Mouse (Mus musculus): ENCODE data around the gene Slc46a3.
A peak's percentile ranks its signal among the peaks of the same experiment; 100 is the strongest.
"Not testable (repeated sequence)": the region's sequence is repeated elsewhere in the genome, so short reads cannot be mapped to it uniquely, and the experiment has no call there.

The Slc46a3 gene

DNA sequence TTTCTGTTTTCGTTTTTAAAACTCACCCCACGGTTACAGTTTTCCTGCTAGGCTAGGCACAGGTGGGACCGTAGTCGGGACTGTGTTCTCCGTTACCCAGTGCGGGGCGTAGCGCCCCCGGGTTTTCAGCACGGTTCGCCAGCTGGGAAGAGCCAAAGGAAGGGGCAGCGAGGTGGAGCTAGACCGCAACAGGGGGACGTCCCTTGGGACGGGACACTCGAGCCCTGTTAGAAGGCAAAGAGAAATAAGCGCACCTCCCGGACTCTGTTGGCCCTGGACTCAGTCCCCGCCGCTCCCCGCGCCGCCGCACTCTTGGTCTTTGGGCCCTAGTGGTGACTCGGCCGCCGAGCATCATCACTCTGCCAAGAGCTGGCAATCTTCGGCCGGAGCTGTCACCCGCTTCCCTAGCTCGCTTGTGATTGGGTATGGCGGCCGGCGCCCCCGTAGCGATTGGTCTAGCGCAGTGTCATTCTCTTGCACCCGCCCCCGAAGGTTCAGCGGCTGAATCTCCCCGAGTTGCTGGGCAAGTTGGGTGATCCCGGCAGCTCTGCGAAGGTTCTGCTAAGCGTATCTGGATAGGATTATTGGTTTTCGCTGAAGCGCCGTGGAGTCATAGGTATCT, at the start of gene Slc46a3:
Slc46a3 (minus strand) TSS at position 361 of the 622 bp plus-strand sequence.
- DNase-seq (ENCODE audit: low spot score in 2 of 2): peak; percentile 91 to 93

- no peak for DNase-seq (ENCODE audit: low spot score in 2 of 2)
Measured at GRCm38 (mm10) chr5:147939226-147939625, 44.6 kb upstream of the Slc46a3 start.

DNA sequence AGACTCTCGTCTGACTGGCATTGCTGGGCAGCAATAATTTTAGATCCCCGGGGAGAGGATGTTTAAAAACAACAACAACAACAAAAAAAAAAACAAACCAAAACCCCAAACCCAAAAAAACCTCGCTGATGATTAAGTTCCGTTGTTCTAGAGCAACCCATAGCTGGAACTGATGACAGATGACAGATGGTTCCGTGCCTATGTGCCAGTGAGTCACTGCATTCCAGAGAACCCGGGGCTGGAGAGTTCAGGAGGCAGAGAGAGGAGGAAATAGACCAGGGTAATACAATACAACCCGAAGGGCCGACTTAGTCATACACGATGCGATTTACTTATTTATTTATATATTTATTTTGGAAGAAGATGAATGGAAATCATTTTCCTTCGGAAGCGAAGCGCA, 40.5 kb upstream of the Slc46a3 start:
- no peak for DNase-seq (ENCODE audit: low spot score in 2 of 2)

GRCm38 (mm10) chr5:147928668-147929497, 34.3 kb upstream of the Slc46a3 start:
- DNase-seq (ENCODE audit: low spot score in 2 of 2): no peak

DNA sequence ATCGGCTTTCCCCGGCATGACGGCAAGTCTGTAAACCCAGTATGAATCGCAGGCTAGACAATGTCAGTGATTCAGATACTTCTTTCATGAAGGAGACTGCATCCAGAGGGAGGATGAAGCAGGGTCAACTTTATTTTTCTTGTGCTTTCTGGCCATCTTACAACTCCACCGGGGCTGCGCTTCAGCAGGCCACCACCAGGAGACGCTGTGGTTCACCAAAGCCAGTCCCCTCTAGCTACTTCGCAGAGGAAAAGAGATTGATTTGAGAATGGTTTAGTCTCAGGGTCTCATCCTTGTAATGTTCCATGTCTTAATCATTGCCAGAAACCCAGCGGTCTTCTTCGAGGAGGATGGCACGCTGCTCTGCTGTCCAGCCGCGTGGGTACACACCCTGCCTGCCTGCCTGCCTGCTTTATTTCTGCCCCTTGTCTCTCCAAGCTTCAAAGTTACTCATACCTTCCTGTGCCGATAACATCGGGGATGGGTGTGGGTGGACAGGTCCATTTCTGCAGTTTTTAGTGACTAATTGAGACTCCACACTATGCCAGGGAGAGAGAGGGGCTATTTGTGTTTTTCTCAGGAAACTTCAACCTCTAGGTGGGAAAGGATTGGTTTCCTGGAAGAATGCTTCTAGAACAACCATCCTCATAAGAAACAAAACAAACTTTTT, 31.5 kb upstream of the Slc46a3 start:
- no peak for DNase-seq (ENCODE audit: low spot score in 2 of 2)

GRCm38 (mm10) chr5:147924621-147925020, 30.0 kb upstream of the Slc46a3 start:
- no peak for DNase-seq (ENCODE audit: low spot score in 2 of 2)

DNA sequence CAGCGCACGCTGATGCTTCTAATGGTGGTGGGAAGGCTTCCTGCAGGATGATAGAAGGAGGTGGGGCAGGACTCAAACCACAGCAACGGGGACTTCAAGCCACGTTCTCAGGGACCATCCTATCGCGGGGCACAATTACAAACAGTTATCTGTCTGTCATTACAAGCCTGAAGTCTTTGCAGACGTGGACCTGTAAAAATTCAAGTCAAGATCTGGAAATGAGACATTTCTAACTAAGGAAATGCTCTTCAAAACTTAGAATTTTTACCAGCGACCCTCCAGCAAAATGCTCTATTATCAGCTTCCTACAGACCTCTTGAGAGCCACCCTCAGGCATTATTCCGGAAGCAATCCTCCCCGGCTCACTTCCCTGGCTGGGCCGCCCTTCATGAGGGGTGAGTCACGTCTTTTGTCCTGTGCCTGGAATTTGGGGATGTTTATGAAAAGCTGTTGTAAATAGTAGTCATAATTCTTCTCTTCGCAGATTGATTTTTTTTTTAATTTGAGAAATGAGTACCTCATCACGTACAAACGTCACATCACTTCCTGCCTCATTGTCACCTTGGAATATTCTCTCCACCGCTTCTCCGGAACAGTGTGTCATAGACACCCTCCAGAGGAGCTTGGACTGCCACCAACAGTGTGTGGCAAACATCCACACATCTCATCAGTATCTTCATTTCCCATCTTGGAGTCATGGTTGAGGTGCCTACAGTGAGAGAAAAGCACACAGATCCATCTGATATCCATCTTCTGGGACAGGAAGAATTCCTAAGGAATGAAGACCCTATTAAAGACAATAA, 23.6 kb upstream of the Slc46a3 start:
- no peak for DNase-seq (ENCODE audit: low spot score in 2 of 2)

GRCm38 (mm10) chr5:147916171-147916570, 21.6 kb upstream of the Slc46a3 start:
- DNase-seq (ENCODE audit: low spot score in 2 of 2): no peak

DNA sequence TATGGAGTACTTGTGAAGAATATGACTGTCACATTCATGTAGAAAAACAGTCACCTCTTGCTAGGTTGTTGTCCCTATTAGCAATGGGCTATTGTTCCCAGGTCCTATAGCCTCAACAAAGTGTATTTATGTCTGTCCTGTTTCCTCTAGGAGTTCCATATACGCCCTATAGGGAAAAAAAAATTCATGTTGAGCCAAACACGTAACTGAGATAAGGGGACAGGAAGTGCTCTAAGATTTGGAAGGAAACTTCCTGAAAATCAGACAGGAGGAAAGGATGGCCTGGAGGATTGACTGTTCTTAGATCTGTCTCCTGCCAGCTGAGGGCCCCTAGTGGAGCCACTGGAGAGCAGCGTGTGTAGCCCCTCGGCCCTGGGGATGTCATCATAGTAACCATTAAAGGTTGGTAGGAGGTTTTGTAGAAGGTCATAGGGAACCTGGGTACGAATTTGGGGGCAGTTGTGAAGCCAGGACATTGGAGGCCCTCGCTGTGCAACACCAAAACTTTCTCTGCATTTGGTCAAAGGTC, 20.5 kb upstream of the Slc46a3 start:
- no peak for DNase-seq (ENCODE audit: low spot score in 2 of 2)

DNA sequence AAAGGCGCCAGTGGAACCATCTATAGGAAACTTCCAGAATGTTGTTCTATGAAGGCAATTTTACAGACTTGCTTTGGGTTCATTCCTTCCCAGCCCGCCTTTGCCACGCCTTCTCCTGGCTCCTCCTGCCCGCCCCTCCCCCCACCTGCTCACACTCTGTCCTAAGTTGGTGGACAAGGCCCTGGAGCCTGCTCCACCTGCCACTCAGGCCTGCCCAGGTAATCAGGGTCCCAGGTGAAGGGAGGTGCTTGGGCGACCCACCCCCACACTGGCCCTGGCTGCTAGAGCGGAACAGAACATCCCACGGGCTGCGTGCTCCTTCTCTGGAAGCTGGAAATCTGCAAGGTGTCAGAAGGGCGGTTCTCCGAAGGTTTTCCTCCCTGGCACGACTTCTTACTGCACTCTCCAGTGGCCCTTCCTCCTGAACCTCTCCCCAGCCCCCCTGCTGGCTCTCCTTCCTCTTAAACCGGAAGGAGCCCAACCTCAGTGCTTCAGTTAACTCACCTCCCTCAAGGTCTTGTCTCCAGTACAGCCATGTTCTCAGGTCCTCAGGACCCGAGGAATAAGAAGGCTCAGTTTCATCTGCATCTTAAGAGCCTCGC, 18.7 kb upstream of the Slc46a3 start:
- no peak for DNase-seq (ENCODE audit: low spot score in 2 of 2)

- no peak for DNase-seq (ENCODE audit: low spot score in 2 of 2)
Measured at GRCm38 (mm10) chr5:147911744-147912143, 17.1 kb upstream of the Slc46a3 start.

DNA sequence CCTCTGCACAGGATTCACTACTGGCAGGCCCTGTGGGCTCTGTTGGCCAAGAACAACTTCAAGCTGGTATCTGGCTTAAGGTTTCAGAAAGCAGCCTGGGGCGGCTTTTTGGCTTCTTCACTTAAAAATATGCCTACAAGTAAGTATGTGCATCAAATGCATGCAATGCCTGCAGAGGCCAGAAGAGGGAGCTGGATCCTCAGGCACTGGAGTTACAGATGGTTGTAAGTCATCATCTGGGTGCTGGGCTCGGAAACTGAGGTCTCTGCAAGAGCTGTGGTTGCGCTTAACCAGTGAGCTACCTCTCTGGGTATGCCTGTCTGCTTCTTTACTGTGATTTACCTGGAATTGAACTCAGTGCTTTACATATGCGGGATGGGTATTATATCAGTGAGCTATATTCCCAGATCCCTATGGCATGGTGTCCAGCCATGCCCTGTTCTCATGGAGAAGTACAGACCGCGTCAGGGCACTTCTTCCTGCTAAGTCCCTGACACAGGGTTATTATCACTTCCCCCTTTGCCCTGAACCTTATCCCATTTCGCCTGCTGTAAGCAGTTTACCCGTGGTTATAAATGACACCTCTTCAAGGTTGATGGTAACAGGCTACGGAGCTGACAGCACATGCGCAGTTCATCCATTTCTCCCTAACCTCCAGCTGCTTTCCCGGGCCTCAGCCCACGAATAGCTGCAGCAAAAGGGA, 16.3 kb upstream of the Slc46a3 start:
- DNase-seq (ENCODE audit: low spot score in 2 of 2): no peak

GRCm38 (mm10) chr5:147907851-147908250, 13.2 kb upstream of the Slc46a3 start:
- no peak for DNase-seq (ENCODE audit: low spot score in 2 of 2)

DNA sequence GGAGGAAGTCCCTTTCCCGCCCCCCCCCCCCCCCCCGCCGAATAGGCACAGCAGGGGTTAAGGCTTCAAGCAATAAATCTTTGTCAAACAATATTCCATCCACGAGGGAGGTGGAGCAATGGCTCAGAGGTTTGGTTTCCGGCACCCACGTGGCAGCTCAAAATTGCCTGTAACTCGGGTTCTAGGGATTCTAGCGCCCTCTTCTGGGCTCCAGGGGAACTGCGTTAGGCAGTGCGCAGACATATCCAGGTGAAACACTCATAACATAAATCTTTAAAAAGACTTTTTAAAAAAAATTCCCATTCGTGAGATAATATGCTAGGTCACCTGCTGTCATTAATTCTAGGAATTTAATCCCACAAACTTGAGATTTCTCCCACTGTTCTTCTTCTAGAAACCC, 12.5 kb upstream of the Slc46a3 start:
- DNase-seq (ENCODE audit: low spot score in 2 of 2): no peak

DNA sequence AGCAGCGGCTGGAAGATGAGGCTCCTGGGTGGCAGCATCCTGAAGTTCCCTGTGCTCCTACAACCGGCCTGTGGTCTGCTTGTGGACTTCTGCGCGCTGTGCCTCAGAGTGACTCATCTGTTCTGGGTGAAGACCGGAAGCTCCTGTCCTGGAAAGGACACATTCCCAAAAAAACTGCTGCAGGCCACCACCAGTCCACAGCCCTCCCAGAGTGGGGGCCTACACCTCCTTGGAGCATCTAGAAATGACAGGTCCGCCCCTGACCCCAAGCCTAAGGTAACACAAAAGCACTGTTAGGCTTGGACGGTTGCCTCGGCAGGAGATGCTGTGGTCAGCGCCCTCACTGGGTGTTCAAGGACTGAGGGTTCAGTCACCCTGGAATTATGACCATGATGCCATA, 8.6 kb upstream of the Slc46a3 start:
- no peak for DNase-seq (ENCODE audit: low spot score in 2 of 2)

DNA sequence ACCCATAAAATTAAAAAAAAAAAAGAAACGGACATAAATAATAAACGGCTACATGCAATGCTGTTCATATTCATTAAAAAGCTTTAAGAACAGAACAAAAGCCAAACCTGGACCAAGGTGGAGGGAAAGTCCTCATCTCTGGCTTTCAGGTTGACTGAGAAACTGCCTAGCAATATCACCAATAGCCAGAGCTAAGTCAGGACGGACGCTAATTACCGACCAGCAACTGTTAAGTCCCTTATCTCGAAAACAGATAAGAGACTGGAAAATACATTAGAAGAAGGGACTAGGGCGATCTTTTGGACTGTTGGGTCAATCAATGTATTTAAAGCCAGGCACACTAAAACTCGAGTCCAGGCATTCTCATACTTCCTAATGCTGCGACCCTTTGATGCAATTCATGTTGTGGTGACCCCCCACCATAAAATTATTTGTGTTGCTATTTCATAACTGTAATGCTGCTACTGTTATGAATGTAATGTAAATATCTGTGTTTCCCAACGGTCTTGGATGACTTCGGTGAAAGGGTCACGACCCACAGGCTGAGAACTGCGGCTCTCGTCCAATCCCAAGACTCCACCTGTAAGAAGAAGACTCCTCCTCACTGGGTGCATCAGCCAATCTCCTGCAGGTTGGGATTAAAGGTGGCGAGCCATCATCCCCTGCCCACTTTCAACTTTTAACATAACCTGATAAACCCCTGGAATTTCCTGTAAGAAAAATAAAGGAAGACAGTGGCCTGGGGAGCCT, 7.6 kb upstream of the Slc46a3 start:
- DNase-seq (ENCODE audit: low spot score in 2 of 2): no peak

DNA sequence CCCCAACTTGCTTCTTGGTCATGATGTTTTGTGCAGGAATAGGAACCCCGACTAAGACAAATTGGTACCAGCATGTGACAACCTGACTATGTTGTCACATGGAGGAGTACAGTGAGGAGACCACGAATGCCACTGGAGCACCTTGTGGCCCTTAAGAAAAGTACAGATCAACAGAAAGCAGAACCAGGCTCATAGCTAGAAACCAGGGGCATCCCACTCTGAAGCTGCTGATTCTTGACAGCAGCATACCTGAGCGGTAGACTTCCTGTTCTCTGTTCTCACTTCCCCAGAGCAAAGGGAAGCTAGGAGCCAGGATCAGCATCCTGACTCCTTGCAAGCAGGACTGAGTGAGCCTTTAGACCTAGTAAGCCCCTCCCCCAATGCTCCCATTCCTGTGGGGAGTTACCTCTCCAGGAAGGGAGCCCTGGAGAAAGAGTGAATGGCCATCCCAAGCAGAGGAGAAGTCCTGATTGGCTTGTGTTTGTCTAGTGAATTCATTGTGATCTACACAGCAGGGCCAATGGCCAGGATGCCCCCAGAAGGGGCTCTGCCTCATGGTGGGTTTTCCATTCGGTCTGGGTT, 4.4 kb upstream of the Slc46a3 start:
- DNase-seq (ENCODE audit: low spot score in 2 of 2): no peak

DNA sequence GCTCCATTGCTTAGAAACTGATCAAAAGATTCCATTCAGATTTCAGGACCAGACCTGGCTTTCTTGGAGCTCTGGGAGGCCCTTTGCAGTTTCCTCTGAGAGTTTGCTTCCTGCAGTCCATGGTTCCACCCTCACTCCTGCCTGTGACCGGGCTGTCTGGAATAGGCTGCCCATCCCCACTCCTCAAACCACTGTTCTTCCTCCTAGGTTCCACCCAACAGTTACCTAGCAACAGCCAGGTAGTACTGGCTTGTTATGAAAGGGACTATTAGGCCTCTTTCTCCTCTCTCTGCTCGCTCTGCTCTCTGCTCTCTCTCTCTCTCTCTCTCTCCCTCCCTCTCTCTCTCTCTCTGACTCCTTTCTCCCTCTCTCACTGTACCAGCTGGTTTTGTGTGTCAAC, 3.6 kb upstream of the Slc46a3 start:
- DNase-seq (ENCODE audit: low spot score in 2 of 2): no peak

DNA sequence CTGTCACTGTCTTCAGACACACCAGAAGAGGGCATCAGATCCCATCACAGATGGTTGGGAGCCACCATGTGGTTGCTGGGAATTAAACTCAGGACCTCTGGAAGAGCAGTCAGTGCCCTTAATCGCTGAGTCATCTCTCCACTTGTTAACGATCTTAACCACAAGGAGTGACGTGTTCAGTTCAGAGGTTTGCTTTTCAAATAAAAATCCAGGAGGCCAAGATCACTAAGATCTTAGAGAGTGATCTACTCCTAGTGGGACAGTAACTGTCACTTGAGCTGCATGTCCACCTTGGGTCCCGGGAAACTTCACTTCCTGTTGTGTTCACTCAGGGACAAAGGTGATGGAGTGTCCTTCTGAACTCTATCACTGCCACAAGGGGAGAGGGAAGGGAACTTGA, 1.9 kb upstream of the Slc46a3 start:
- DNase-seq (ENCODE audit: low spot score in 2 of 2): not testable (repeated sequence)
